Mouse (Mus musculus) right cerebral cortex, postnatal 14 days (tissue): Measurements from ENCODE around the gene Spint2.
"Not testable (repeated sequence)": the region's sequence is repeated elsewhere in the genome, so short reads cannot be mapped to it uniquely, and the experiment has no call there.

Source experiments
- DNase-seq: peaks from one replicate; pipeline ENCODE4 v3.0.0; 2022

Gene Spint2

DNA sequence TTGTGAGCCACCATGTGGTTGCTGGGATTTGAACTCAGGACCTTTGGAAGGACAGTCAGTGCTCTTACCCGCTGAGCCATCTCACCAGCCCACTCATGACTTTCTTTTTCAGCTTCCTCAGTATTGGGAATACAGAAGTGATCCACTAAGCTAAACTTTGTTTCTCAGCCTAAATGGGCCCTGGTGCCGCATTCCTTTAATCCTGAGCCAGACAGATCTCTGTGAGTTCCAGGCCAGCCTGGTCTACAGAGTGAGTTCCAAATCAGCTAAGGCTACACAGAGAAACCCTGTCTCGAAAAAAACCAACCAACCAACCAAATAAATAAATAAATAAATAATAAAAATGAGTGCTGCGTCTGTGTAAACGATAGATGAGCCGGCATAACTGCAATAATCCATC is 44.1 kb downstream of the Spint2 start:
- DNase-seq, result not testable (repeated sequence)

DNA sequence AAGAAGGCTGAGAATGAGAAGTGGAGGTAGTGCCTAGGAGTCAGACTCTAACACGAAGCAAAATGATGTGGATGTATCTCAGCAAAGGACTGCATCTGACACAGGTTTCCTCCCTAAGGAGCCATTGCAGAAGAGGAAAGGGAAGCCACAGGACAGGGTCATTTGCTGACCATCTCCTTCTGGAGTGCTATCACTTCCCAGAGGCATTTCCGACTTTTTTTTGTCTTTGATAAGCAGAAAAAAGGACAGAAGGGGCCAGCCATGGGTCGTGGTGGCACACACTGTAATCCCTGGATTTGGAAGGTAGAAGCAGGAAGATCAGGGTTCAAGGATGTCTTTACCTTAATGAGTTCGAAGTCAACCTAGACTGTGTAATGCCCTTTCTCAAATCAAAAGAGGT is 45.1 kb downstream of the Spint2 start:
- no peak for DNase-seq

- DNase-seq, result no peak
Observed at GRCm38 (mm10) chr7:29234661-29235060, 47.1 kb downstream of the Spint2 start.

- DNase-seq, result no peak
Observed at GRCm38 (mm10) chr7:29233745-29234144, 48.0 kb downstream of the Spint2 start.

- peak; percentile 45 for DNase-seq
Observed at GRCm38 (mm10) chr7:29232247-29233013, 49.3 kb downstream of the Spint2 start, which contains the start of gene Kcnk6. Gene Kcnk6, minus strand, starts transcription at chr7:29232515.

DNA sequence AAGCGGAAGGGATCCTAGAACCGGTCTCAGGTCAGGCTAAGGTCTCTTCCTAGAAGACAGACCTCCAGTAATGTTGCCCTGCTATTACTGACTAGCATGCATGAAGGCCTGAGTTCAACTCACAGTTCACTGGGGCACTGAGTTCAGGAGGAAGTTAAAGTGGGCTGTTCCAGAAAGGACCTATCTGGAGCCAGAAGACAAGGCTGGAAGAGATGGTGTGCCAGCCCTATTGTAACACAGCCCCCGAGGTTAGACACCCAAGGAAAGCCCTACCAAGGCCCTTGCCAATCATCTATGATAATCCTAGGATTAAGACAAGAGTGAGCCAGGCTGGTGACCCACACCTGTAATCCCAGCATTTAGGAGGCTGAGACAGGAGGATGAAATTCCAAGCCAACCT is 50.2 kb downstream of the Spint2 start:
- DNase-seq, result no peak

DNA sequence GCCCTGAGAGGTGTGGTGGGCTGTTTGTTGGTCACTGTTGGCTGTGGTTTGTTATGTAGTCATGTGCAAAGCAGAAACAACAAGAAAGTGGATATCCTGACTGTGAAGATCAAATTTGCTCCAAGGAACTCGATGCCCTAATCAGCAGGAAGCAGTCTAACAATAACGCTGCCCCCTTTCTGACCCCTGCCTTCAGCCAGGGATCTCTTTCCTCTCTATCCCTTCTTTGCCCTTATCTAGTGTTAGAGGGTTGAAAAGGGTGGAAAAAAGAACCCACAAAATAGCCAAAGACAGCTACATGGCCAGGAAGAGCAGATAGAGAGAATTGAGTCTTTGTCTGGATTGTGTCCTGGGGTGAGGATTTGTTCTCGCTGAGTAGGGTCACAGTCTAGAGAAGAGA is 51.2 kb downstream of the Spint2 start:
- no peak for DNase-seq

GRCm38 (mm10) chr7:29228202-29228601 is 53.5 kb downstream of the Spint2 start:
- no peak for DNase-seq

DNA sequence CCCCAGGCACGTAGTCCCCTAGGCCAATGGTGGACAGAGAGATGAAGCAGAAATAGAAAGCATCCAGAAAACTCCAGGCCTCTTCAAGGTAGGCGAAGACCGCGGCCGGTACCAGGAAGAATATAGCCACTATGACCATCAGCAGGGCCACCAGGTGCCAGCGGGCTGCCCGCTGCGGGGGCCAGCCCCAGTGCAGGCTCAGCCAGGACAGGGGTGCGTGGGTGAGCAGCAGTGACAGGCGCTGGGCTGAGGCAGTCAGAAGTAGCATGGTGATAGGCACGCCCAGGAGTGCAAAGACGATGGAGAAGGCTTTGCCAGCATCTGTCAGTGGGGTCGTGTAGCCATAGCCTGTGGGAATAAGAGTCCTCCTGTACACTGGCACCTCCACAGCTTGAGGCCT is 56.2 kb downstream of the Spint2 start:
- DNase-seq, result no peak

DNA sequence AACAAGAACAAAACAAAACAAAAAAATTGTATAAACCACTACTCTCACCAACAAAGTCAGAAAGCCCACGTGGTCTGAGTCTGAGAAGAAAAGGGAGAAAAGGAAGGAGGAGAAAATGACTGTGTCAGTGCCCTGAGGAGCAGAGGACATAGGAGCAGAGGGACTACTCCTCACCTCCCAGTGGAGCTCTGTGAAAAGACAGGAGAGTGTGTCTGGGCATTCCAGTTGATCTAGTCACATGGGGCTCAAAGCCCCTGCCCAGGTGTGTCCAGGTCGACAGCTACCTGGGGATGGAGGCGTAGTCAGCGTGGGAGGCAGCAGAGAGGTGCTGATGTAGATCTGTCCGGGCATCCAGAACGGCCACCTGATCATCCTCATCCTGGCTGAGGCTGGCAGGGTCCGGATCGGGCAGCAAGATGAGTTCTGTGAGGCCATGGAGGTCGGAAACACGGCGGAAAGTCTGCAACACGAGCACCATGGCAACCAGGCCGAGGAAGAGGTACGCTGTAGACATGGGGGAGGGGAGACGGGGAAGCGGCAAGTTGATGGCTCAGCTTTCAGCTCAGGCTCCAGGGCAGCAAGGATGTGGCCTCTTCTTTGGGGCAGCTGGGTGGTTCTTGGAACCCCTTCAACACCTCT is 56.8 kb downstream of the Spint2 start:
- DNase-seq, result peak; percentile 54

GRCm38 (mm10) chr7:29214846-29215245 is 66.9 kb downstream of the Spint2 start:
- no peak for DNase-seq

DNA sequence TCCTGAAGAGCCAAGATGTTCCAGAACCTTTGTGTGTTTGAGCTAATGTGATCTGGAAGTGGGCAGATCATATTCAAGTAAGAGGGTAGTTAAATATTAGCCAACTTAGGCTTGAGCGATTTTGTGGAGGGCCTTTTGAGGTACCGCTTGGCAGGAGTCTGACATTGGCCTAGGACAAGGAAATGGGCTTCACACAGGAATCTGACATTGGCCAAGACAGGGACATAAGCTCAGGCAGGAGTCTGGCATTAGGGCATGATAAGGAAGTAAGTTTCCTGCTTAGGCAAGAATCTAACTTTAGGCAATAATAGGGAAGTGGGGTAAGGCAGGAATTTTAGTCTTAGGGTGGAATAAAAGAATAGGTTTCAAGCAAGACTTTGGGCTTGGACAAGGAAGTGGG is 67.5 kb downstream of the Spint2 start:
- DNase-seq, result no peak

DNA sequence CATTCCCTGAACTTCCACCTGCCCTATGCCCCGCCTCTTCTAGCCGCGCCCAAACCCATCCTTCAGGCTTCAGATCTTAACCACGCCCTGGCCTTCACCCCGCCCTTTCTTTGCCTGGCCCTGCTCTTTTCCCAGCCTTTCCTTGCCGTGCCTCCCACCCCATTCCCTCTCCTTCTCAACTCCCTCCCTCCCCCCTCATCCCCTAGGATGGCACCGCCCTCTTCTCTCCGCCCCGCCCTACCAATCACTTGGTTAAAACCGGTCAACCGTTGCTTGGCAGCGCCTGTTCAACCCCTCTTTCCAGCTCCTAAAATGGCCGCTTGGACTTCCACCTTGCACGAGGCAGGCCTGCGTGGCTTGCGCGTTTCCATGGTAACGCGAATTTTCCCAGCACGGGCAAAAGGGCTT is 68.0 kb downstream of the Spint2 start, which contains the start of gene Catsperg1:
TSS of gene Catsperg1 (minus strand) at position 361 of the 408 bp plus-strand sequence.
- no peak for DNase-seq

DNA sequence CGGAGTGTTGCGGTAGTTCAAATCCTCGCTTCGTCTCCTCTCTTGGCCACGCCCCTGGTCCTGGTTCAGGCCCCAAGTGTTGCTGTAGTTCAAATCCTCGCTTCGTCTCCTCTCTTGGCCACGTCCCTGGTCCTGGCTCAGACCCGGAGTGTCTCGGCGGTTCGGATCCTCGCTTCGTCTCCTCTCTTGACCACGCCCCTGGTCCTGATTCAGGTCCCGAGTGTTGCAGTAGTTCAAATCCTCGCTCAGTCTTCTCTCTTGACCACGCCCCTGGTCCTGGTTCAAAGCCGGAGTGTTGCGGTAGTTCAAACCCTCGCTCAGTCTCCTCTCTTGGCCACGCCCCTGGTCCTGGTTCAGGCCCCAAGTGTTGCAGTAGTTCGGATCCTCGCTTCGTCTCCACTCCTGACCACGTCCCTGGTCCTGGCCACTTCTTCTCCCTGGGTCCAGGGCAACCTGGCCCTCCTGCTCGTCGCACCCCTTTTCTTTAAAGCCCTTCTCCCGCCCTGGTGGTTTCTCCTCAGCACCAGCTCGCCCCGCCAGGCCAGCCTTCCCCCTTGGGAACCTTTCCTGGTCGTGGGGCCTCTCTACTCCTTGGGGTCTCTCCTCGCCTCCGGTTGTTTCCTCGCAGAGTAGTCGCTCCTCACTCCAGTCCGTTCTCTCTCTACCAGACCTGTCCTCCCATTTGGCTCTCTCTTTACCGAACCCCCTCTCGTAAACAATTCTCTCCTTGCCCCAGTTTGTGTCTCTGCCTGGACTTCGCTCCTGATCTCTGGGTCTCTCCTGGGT is 68.7 kb downstream of the Spint2 start:
- DNase-seq, result not testable (repeated sequence)

DNA sequence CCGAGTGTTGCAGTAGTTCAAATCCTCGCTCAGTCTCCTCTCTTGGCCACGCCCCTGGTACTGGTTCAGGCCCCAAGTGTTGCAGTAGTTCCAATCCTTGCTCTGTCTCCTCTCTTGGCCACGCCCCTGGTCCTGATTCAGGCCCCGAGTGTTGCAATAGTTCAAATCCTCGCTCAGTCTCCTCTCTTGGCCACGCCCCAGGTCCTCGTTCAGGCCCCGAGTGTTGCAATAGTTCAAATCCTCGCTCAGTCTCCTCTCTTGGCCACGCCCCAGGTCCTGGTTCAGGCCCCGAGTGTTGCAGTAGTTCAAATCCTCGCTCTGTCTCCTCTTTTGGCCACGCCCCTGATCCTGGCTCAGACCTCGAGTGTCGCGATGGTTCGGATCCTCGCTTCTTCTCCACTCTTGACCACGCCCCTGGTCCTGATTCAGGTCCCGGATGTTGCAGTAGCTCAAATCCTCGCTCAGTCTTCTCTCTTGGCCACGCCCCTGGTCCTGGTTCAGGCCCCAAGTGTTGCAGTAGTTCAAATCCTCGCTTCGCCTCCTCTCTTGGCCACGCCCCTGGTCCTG is 69.4 kb downstream of the Spint2 start:
- no peak for DNase-seq

GRCm38 (mm10) chr7:29211415-29212198 is 70.1 kb downstream of the Spint2 start:
- peak; percentile 56 for DNase-seq

GRCm38 (mm10) chr7:29211013-29211412 is 70.7 kb downstream of the Spint2 start:
- DNase-seq, result not testable (repeated sequence)
